Mouse (Mus musculus) kidney, embryonic 15.5 days (tissue): ENCODE data around the gene Ginm1. TPM values are rescaled to one million over a fixed set of nuclear protein-coding genes. Genes with fewer than 3 reads are reported as not detected.

Experiments
- ATAC-seq: fragments of 200-750 bp; cut with Nextera tagmentation; replicated peaks from 2 replicates; pipeline ENCODE4 v1.8.0; 2017; ENCODE audit warnings: moderate TSS enrichment; ENCODE audit not compliant: low FRiP score
- H3K27ac ChIP-seq: fragments of 300-500 bp; sonication (generic); 2 replicates; pipeline ENCODE4 v1.5.1; 2015; ENCODE audit warnings: mild to moderate bottlenecking, inconsistent platforms
- H3K27me3 ChIP-seq: fragments of 300-500 bp; sonication (generic); 2 replicates; pipeline ENCODE4 v1.6.1; 2015; ENCODE audit warnings: inconsistent platforms
- H3K36me3 ChIP-seq: fragments of 300-500 bp; sonication (generic); 2 replicates; pipeline ENCODE4 v1.6.1; 2015; ENCODE audit warnings: inconsistent platforms
- H3K4me1 ChIP-seq: fragments of 300-500 bp; sonication (generic); 2 replicates; pipeline ENCODE4 v1.6.1; 2015; ENCODE audit warnings: inconsistent platforms
- H3K4me2 ChIP-seq: fragments of 300-500 bp; sonication (generic); 2 replicates; pipeline ENCODE4 v1.6.1; 2015; ENCODE audit warnings: moderate library complexity, mild to moderate bottlenecking, inconsistent platforms
- H3K4me3 ChIP-seq: fragments of 300-500 bp; sonication (generic); replicated peaks from 2 replicates; pipeline ENCODE4 v1.5.1; 2015; ENCODE audit warnings: mild to moderate bottlenecking, inconsistent platforms
- H3K9ac ChIP-seq: fragments of 300-500 bp; sonication (generic); 2 replicates; pipeline ENCODE4 v1.6.1; 2015; ENCODE audit warnings: mild to moderate bottlenecking, inconsistent platforms
- H3K9me3 ChIP-seq: fragments of 300-500 bp; sonication (generic); replicated peaks from 2 replicates; pipeline ENCODE4 v1.6.1; 2016; ENCODE audit warnings: inconsistent platforms
- WGBS: fragments of 180-500 bp; shearing (Covaris S2); methylation state at CpG from one replicate; pipeline ENCODE4 v1.1.7; 2015; ENCODE audit warnings: mixed read lengths; 5-methylcytosine and 5-hydroxymethylcytosine counted together
- polyA plus RNA-seq: library from polyadenylated mRNA; unstranded; fragments of >200 nt; fragmentation: Nextera tagmentation; extraction: Ambion mirVana; gene quantifications from 2 replicates; pipeline ENCODE4 v1.2.1, GENCODE M21; 2015

Gene Ginm1
- polyA plus RNA-seq, 1 experiment from 2014 or later: 88.9 TPM

DNA sequence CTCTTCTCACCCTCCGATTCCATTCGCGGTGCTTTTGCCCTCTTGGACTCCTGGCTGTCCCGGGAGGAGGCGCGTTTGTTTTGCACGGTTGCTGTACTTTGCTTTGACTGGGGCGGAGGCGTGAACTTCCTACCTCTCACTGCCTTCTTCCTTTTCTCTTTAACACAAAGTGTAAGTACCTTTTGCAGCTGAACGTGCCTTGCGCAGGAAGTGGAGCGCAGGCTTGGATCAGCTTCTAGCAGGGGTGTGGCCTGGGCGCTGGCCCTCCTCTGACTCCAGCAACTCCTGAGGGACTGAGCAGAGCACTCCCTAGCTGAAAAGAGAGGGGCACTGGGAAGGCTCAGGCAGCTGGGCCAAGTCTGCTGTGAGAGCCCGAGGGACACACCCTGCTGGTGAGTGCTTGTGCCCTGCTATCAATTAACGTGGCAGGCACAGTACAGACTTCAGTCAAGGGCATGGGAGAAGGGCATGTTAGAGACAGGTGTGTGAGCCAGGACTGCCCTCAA lies 39.6 kb upstream of the Ginm1 start, which contains the start of gene Zc3h12d:
Zc3h12d (plus strand) TSS at position 300 of the 506 bp plus-strand sequence.
- peak within 1 kb of the TSS; percentile 21; the same call in 1 of the 2 replicates for H3K9ac ChIP-seq
- WGBS: 3% methylated on average over 15 of the region's 15 CpGs

DNA sequence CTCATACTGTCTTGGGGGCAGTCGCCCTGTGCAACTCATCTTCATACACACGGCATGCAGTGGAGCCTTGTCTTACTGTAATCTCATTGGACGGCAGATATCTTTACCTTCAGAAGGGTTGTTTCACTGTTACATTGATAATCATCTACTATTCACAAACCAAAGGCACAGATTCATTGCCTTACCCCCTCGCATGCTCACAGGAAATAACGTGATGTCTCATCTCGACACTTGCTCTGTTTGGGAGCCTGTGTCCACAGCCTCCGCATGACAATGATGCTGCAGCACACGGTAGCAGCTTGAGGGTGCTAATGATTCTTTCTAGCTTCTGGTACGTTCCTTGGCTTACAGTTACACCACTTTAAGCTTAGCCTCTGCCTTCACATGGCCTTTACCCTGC lies 33.5 kb upstream of the Ginm1 start:
- H3K4me1 ChIP-seq: no peaks in the 10 kb centered on the region
- no peaks in the 10 kb centered on the region for H3K27me3 ChIP-seq
- no peak for ATAC-seq
- peaks cover 35% of the 10 kb centered on the region for H3K36me3 ChIP-seq
- H3K27ac ChIP-seq: no peak overlapping the region
- H3K9me3 ChIP-seq: no peaks in the 10 kb centered on the region
- H3K4me2 ChIP-seq: no peak overlapping the region
- no peak overlapping the region for H3K9ac ChIP-seq
- 93% methylated on average over 9 of the region's 9 CpGs for WGBS
- H3K4me3 ChIP-seq: no peak overlapping the region

More for the DNA sequence above, 39.6 kb upstream of the Ginm1 start, which contains the start of gene Zc3h12d:
- Histone ChIP-seq H3K27me3 (peaks cover 6% of the 10 kb centered on the region; the same call in 1 of the 2 replicates), H3K4me2 (peak within 1 kb of the TSS; percentile 64), H3K36me3 (no peaks in the 10 kb centered on the region), H3K4me1 (peaks cover 11% of the 10 kb centered on the region), H3K4me3 (peak within 1 kb of the TSS; percentile 34), H3K9me3 (no peaks in the 10 kb centered on the region), H3K27ac (no peak within 1 kb of the TSS)
- ATAC-seq: peak; percentile 90

DNA sequence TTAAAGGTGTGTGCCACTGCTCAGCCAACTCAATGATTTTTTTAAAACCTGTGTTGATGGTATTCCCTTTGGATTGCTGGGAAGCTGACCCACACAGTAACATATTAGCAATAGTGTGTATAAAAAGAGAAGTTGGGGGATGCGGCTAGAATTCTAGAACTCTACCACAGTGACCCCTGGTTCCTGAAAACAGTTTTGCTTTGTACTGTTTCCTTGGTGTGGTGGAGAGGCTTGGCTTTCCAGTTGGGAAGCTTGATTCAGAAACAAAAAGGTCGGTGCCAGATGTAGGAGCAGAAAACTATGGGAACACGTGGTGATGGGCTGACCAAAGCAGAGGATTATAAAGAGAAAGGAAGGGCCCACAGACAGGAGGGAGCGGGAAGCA lies 32.6 kb upstream of the Ginm1 start:
- H3K4me3 ChIP-seq: no peak overlapping the region
- peaks cover 43% of the 10 kb centered on the region for H3K36me3 ChIP-seq
- H3K9me3 ChIP-seq: no peaks in the 10 kb centered on the region
- no peaks in the 10 kb centered on the region for H3K4me1 ChIP-seq
- 91% methylated on average over 4 of the region's 4 CpGs for WGBS
- H3K27me3 ChIP-seq: no peaks in the 10 kb centered on the region
- no peak overlapping the region for H3K4me2 ChIP-seq
- ATAC-seq: no peak
- no peak overlapping the region for H3K27ac ChIP-seq
- no peak overlapping the region for H3K9ac ChIP-seq

DNA sequence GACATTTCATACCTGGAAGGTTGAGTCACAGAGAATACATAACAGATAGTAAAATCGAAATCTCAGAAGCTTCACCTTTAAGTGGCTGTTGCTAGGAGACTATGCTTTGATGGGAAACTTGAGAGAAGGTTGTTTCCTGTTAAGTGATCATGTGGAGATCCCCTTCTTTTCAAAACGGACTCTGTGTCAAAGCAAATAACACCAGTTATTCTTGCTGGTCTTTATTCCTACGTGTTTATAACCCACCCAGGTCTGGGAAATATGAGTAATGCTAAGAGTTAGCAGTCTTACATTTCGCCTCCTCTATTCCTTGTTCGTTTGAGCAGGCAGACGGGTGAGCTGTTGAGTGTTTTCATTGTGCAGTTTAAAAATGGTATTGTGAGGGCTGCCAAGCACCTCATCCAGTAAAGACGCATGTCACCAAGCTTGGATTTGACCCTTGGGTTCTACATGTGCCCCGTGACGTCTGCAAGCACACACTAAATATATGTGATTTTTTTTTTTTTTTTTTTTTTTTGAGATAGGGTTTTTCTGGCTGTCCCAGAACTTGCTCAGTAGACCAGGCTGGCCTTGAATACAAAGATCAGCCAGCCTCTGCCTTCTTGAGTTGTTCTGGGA lies 32.1 kb upstream of the Ginm1 start:
- Histone ChIP-seq H3K9me3 (no peaks in the 10 kb centered on the region), H3K4me3 (no peak overlapping the region), H3K4me1 (no peaks in the 10 kb centered on the region), H3K27ac (no peak overlapping the region), H3K36me3 (peaks cover 46% of the 10 kb centered on the region), H3K4me2 (no peak overlapping the region), H3K27me3 (no peaks in the 10 kb centered on the region), H3K9ac (no peak overlapping the region)
- ATAC-seq: no peak
- WGBS: 77% methylated on average over 9 of the region's 9 CpGs

DNA sequence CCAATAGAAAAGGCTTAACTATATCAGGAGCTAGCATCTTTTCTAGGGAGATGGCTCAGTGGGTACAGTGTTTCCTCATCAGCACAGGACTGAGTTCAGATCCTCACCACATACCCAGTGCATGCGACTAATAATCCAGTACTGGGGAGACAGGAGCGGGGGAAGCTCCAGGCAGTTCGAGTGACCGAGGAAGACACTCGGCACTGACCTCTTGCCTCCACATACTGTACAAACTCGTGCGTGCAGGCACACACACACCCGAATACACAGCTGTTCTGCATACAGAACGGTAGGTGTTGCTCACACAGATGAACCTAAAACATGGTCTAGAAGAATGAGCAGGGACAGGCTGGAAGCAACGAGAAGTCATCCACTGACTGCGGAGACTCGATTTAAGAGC lies 29.4 kb upstream of the Ginm1 start:
- Histone ChIP-seq H3K9me3 (no peaks in the 10 kb centered on the region), H3K27ac (no peak overlapping the region)
- ATAC-seq: no peak

DNA sequence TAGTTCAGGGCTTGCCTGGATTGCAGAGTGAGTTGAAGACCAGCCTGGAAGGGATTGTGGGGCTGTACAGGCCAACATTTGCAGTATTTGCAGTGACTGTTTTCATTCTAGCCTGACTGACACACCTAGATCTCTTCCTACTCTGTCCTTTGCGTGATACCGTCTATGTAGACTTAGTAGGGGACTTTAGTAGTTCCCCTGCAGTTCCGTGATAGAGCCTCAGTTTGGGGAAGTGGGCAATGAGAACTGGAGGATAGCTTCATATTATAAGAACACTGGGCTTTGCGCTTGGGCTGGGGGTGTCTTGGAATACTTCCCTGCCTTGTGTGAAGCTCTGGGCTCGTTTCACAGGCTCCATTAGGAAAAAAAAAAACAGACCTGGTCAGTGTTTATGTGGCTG lies 27.5 kb upstream of the Ginm1 start:
- H3K27me3 ChIP-seq: no peaks in the 10 kb centered on the region
- H3K36me3 ChIP-seq: peaks cover 80% of the 10 kb centered on the region
- H3K4me1 ChIP-seq: no peaks in the 10 kb centered on the region
- no peaks in the 10 kb centered on the region for H3K9me3 ChIP-seq
- no peak overlapping the region for H3K9ac ChIP-seq
- ATAC-seq: no peak
- H3K4me3 ChIP-seq: no peak overlapping the region
- WGBS: 94% methylated on average over 5 of the region's 5 CpGs
- no peak overlapping the region for H3K27ac ChIP-seq
- H3K4me2 ChIP-seq: no peak overlapping the region

More for the DNA sequence above, 29.4 kb upstream of the Ginm1 start:
- no peak overlapping the region for H3K4me3 ChIP-seq
- no peaks in the 10 kb centered on the region for H3K27me3 ChIP-seq
- no peaks in the 10 kb centered on the region for H3K4me1 ChIP-seq
- H3K36me3 ChIP-seq: peaks cover 68% of the 10 kb centered on the region
- 95% methylated on average over 12 of the region's 12 CpGs for WGBS
- H3K9ac ChIP-seq: no peak overlapping the region
- no peak overlapping the region for H3K4me2 ChIP-seq

DNA sequence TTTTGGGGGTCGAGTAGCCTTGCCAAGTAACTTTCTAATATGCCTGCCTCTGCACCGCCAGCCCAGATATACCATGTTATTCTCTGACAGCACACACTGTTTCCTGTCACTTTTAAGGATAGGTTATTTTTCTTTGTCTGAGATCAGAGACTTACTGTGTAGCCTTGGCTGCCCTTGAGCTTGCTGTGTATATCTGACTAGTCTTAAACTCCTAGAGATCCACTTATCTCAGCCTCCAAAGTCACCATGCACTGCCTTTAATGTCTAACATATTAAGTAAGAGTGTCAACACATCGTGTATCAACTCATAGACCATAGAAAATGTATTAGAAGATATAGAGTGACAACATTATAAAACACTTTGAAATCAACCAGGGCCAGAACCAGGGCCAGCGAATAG lies 27.0 kb upstream of the Ginm1 start:
- Histone ChIP-seq H3K27ac (no peak overlapping the region), H3K4me2 (no peak overlapping the region), H3K36me3 (peaks cover 80% of the 10 kb centered on the region), H3K9me3 (no peaks in the 10 kb centered on the region), H3K4me1 (no peaks in the 10 kb centered on the region), H3K4me3 (no peak overlapping the region), H3K9ac (no peak overlapping the region), H3K27me3 (no peaks in the 10 kb centered on the region)
- 82% methylated on average over 4 of the region's 4 CpGs for WGBS
- ATAC-seq: no peak

DNA sequence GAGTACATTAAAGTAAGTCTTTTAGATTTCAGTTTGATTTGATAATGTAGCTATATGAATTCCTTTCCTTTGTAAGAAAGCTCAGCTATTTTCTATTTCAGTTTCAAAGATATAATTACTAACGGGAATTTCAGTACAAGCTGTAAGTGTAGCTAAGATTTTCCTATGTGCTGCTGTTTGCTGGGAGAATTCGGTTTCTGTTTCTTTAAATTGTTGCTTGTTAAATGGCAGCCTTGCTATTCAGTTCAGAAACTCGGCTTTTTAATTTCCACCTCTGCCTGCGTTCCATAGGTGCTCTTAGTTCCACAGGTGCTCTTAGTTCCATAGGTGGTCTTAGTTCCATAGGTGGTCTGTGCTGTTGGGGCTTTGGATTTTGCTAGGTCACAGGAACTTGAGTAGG lies 26.5 kb upstream of the Ginm1 start:
- H3K4me1 ChIP-seq: no peaks in the 10 kb centered on the region
- no peaks in the 10 kb centered on the region for H3K9me3 ChIP-seq
- no peak overlapping the region for H3K4me3 ChIP-seq
- H3K36me3 ChIP-seq: peaks cover 84% of the 10 kb centered on the region
- no peak overlapping the region for H3K9ac ChIP-seq
- H3K27ac ChIP-seq: no peak overlapping the region
- ATAC-seq: no peak
- no peaks in the 10 kb centered on the region for H3K27me3 ChIP-seq
- whole genome bisulfite sequencing: 90% methylated on average over 4 of the region's 4 CpGs
- H3K4me2 ChIP-seq: no peak overlapping the region

DNA sequence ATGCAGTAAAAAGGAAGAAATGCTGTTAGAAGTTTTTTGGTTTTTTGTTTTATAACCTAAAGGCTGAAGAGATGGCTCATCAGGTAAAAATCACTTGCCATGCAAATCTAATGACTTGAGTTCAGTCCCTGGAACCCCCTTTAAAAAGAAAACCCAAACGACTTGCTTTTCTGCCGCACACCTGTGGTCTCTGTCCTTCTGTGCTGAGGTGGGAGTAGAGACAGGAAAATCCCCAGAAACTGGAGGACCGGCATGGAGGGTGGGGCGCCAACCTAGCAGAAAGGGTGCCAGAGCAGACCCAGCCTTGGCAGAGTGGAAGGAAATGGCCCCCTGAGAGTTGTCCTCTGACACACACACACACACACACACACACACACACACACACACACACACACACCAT lies 26.1 kb upstream of the Ginm1 start:
- WGBS: 87% methylated on average over 4 of the region's 4 CpGs
- H3K4me1 ChIP-seq: no peaks in the 10 kb centered on the region
- no peak overlapping the region for H3K4me3 ChIP-seq
- peaks cover 84% of the 10 kb centered on the region for H3K36me3 ChIP-seq
- no peak for ATAC-seq
- H3K27me3 ChIP-seq: no peaks in the 10 kb centered on the region
- H3K27ac ChIP-seq: no peak overlapping the region
- no peak overlapping the region for H3K9ac ChIP-seq
- H3K9me3 ChIP-seq: no peaks in the 10 kb centered on the region
- no peak overlapping the region for H3K4me2 ChIP-seq

DNA sequence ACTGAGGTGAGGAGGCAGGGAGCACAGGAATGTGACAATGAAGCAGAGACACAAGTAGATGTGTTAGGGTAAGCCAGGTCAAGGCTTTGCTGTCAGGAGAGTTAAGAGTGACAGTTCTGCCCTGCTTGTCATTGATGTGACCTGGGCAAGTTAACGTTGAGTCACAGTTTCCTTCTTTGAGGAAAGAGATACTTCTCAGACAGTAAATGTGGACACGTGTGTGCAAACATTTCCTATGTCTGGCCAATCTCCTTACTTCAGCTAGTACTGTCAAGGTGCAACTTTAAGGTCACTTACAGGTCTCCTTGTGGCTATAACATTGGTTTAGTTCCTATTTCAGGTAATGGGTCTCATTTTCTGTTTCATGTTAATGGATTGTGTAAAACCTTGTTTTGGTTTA lies 23.9 kb upstream of the Ginm1 start:
- Histone ChIP-seq H3K4me3 (no peak overlapping the region), H3K4me1 (no peaks in the 10 kb centered on the region), H3K9me3 (no peaks in the 10 kb centered on the region), H3K27me3 (no peaks in the 10 kb centered on the region), H3K9ac (no peak overlapping the region), H3K36me3 (peaks cover 80% of the 10 kb centered on the region), H3K27ac (no peak overlapping the region), H3K4me2 (no peak overlapping the region)
- WGBS: 86% methylated on average over 2 of the region's 2 CpGs
- ATAC-seq: no peak

DNA sequence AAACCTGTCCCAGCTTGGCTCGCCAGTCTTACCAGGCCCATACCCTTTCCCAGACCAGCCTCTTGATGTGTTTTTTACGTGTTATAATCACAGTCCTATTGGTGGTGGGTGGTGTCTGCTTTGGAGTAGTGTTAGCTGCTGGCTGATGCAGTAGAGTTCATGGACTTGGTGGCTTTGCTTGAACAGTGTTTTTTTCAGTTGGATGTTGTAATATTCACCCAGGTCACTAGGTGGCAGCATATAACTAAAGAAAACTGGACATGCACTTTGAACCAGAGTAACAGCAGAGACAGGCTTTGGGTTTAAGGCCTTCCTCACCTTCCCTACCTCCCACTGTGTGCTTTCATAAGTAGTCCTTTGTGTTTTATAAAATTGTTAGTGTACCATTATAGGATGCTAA lies 17.3 kb upstream of the Ginm1 start:
- WGBS: 50% methylated on average over 2 of the region's 2 CpGs
- Histone ChIP-seq H3K4me2 (no peak overlapping the region), H3K27me3 (no peaks in the 10 kb centered on the region), H3K4me1 (no peaks in the 10 kb centered on the region), H3K27ac (no peak overlapping the region), H3K4me3 (no peak overlapping the region), H3K36me3 (peaks cover 78% of the 10 kb centered on the region), H3K9ac (no peak overlapping the region), H3K9me3 (no peaks in the 10 kb centered on the region)
- 0 out of 2 replicates have a peak, but pooled peaks have one; percentile 22 for ATAC-seq

DNA sequence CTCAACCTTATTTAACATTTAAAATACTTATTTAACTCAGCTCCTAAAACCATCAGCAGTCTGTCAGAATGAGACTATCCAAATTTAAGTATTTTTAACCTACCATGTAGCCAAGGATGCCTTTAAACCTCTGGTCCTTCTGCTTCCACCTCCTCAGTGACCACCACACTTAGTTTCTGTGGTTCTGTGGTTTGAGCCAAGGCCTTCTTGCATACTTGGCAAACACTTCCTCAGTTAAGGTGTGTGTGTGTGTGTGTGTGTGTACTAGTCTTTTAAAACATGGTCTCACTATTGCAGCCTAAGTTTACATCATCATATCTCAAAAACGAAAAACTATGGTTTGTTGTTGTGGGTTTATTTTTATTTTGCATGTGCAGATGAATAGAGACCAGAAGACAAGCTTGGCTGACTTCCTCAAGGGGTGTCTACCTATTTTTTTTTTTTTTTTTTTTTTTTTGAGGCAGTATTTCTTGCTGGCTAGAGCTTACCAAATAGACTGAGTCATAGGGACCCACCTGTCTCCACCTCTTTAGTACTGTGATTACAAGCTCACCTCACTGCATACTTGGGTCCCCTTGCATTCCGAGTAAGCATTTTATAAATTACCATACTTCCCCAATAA lies 10.0 kb upstream of the Ginm1 start:
- Histone ChIP-seq H3K36me3 (peaks cover 85% of the 10 kb centered on the region), H3K27ac (no peak overlapping the region), H3K27me3 (no peaks in the 10 kb centered on the region), H3K4me3 (no peak overlapping the region), H3K9ac (no peak overlapping the region), H3K9me3 (no peaks in the 10 kb centered on the region), H3K4me1 (no peaks in the 10 kb centered on the region), H3K4me2 (no peak overlapping the region)
- 92% methylated on average over 2 of the region's 2 CpGs for WGBS
- no peak for ATAC-seq
